Mouse (Mus musculus) forebrain, postnatal 0 days (tissue): ENCODE measurements around the gene Zfp61. TPM values are rescaled to one million over a fixed set of nuclear protein-coding genes. Genes with fewer than 3 reads are reported as not detected.
A peak's percentile ranks its signal among the peaks of the same experiment; 100 is the strongest.

Source experiments
- ATAC-seq: fragments of 200-750 bp; cut with Nextera tagmentation; 2 replicates; pipeline ENCODE4 v1.8.0; 2017; ENCODE audit warnings: mild to moderate bottlenecking, moderate library complexity
- DNase-seq: peaks from one replicate; pipeline ENCODE4 v3.0.0-alpha.2; 2015
- H3K27ac ChIP-seq: fragments of 300-500 bp; sonication (generic); 2 replicates; pipeline ENCODE4 v1.5.1; 2014; ENCODE audit warnings: low read depth, mild to moderate bottlenecking, antibody characterized with exemption, low read length, moderate library complexity, mixed read lengths
- H3K27me3 ChIP-seq: fragments of 300-500 bp; sonication (generic); 2 replicates; pipeline ENCODE4 v1.6.1; 2014; ENCODE audit warnings: mild to moderate bottlenecking, low read length, mixed read lengths; ENCODE audit not compliant: insufficient read depth
- H3K36me3 ChIP-seq: fragments of 300-500 bp; sonication (generic); 2 replicates; pipeline ENCODE4 v1.6.1; 2014; ENCODE audit warnings: mild to moderate bottlenecking, moderate library complexity; ENCODE audit not compliant: insufficient read depth
- H3K4me1 ChIP-seq: fragments of 300-500 bp; sonication (generic); 2 replicates; pipeline ENCODE4 v1.6.1; 2014; ENCODE audit warnings: antibody characterized with exemption; ENCODE audit not compliant: insufficient read depth
- H3K4me2 ChIP-seq: fragments of 300-500 bp; sonication (generic); 2 replicates; pipeline ENCODE4 v1.6.1; 2014; ENCODE audit warnings: low read depth, mild to moderate bottlenecking, moderate library complexity
- H3K4me3 ChIP-seq: fragments of 300-500 bp; sonication (generic); 2 replicates; pipeline ENCODE4 v1.5.1; 2014; ENCODE audit warnings: low read depth, low read length, mixed read lengths
- H3K9ac ChIP-seq: fragments of 300-500 bp; sonication (generic); 2 replicates; pipeline ENCODE4 v1.6.1; 2014; ENCODE audit warnings: mild to moderate bottlenecking
- H3K9me3 ChIP-seq: fragments of 300-500 bp; sonication (generic); 2 replicates; pipeline ENCODE4 v1.6.1; 2016; ENCODE audit warnings: low read length
- CTCF ChIP-seq: sonication (generic); IDR thresholded peaks from 2 replicates; pipeline ENCODE4 v1.5.1; 2016; ENCODE audit warnings: antibody characterized with exemption, control low read depth, low read depth
- WGBS: fragments of 180-500 bp; shearing (Covaris S2); extraction: QIAGEN DNeasy Blood & Tissue Kit; methylation state at CpG from one replicate; pipeline ENCODE4 v1.1.7; 2014; 5-methylcytosine and 5-hydroxymethylcytosine counted together
- polyA plus RNA-seq: library from polyadenylated mRNA; unstranded; fragments of >200 nt; fragmentation: Nextera tagmentation; extraction: Ambion mirVana; gene quantifications from 2 replicates; pipeline ENCODE4 v1.2.1, GENCODE M21; 2015
- total RNA-seq: library from RNA; depleted of rRNA; stranded (reverse); fragments of >200 nt; gene quantifications from 2 replicates; pipeline ENCODE4 v1.2.3, GENCODE M21; 2014

Zfp61 gene
- total and polyA plus RNA-seq, 2 experiments from 2014 or later: 30.8 to 32.9 TPM

DNA sequence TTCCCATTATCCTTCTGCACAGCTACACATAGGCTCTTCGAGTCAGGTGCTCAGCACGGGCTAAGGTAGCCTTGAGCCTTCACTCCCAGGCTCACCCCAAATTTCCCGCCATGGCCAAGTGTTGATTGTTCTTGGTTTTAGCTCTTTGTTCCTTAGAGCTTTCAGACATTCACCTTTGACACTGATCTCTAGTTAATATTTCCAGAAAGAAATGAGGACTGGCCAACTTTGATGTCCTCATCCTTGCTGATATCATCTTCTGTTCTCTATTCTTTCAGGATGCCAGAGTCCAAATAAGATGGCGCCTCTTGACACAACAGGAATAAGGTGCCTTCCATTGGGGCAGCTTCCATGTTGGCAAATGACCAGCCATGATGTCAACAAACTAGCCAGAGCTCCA is 26.6 kb downstream of the Zfp61 start:
- Histone ChIP-seq H3K27ac (no peak overlapping the region), H3K4me3 (no peak overlapping the region), H3K36me3 (peaks cover 23% of the 10 kb centered on the region; the same call in 1 of the 2 replicates), H3K4me2 (no peak overlapping the region), H3K9me3 (no peaks in the 10 kb centered on the region), H3K4me1 (peaks cover 4% of the 10 kb centered on the region; the same call in 1 of the 2 replicates), H3K9ac (no peak overlapping the region), H3K27me3 (no peaks in the 10 kb centered on the region)
- no peak for TF ChIP-seq CTCF
- no peak for ATAC-seq
- 95% methylated on average over 4 of the region's 4 CpGs for WGBS
- DNase-seq: no peak

DNA sequence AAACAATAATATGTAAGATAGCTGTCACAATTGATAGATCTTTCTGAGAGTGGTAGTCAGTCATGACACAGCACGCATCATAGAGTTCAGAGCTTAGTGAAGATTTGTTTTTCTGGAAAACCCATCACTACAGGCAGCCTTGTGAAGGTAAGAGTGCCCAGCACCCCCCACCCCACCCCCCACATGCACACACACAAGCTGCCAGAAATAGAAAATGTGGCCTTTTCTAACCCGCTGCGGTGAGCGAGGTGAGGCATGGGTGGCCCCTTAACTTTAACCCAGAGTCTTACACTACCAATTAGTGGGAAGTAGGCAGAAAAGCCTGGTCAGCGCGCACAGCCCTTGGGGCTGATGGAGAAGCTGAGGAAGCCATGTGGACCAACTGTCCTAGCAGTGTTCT is 29.8 kb downstream of the Zfp61 start:
- 94% methylated on average over 6 of the region's 6 CpGs for WGBS
- ATAC-seq (no peak), DNase-seq (no peak)
- Histone ChIP-seq H3K4me1 (peaks cover 4% of the 10 kb centered on the region; the same call in 1 of the 2 replicates), H3K27me3 (no peaks in the 10 kb centered on the region), H3K27ac (no peak overlapping the region), H3K4me3 (no peak overlapping the region), H3K9ac (no peak overlapping the region), H3K4me2 (no peak overlapping the region), H3K9me3 (no peaks in the 10 kb centered on the region), H3K36me3 (peaks cover 19% of the 10 kb centered on the region; the same call in 1 of the 2 replicates)
- TF ChIP-seq CTCF: no peak

DNA sequence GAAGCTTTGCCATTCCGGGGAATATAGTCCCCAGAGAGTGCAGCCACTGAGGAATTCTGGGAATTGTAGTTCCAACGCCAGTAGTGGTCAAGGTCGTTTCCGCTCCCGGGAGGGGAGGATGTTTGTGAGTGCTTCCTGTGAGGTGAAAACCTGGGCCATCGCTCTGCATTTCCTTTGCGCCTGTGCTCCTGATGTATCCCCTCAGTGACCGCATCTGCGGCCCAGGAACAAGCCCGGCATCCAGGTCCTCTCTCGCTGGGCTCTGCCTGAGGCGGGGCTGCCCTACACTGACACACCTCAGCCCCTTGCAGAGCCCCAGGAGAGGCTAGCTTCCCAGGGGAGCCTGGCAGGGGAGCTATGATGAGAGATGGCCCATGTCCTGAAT is 30.8 kb downstream of the Zfp61 start, which contains the start of gene Zfp93:
Gene Zfp93, plus strand, starts transcription at position 133 of the 385 bp plus-strand sequence.
- Histone ChIP-seq H3K4me3 (peak within 1 kb of the TSS; percentile 48), H3K9ac (peak within 1 kb of the TSS; percentile 60), H3K27me3 (no peaks in the 10 kb centered on the region), H3K4me2 (peak within 1 kb of the TSS; percentile 78), H3K36me3 (peaks cover 16% of the 10 kb centered on the region; the same call in 1 of the 2 replicates), H3K27ac (0 out of 2 replicates have a peak within 1 kb of the TSS, but pooled peaks have one; percentile 24), H3K4me1 (peaks cover 4% of the 10 kb centered on the region; the same call in 1 of the 2 replicates), H3K9me3 (no peaks in the 10 kb centered on the region)
- DNase-seq (peak; percentile 88), ATAC-seq (peak; percentile 97)
- no peak for TF ChIP-seq CTCF
- WGBS: 2% methylated on average over 12 of the region's 12 CpGs

DNA sequence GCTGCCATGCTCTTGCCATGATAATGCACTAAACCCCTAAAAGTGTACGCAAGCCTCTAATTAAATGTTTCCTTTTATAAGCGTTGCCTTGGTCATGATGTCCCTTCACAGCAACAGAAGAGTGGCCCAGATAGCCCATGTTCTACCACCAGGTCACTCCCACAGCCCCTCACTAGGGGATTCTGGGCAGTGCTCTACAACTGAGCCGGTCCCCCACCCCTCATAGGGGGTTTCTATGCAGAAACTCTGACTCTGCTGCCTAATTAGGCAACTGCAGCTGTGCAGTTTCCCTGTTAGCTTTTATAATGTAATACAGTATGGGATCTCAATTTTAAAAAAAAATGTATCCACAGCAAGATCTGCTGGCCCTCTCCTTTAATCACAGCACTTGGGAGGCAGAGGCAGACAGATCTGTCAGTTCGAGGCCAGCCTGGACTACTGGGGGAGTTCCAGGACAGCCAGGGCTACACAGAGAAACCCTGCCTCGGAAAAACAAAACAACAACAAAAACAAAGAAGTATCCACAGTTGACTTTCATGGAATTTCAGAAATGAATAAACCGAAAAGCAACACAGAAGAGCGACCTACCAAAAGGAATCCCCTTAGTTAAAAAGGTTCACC is 31.3 kb downstream of the Zfp61 start:
- 35% methylated on average over 7 of the region's 7 CpGs for WGBS
- no peaks in the 10 kb centered on the region for H3K9me3 ChIP-seq
- peak overlapping the region; percentile 78 for H3K4me2 ChIP-seq
- peak; percentile 42 for ATAC-seq
- peaks cover 4% of the 10 kb centered on the region; the same call in 1 of the 2 replicates for H3K4me1 ChIP-seq
- peak overlapping the region; percentile 48 for H3K4me3 ChIP-seq
- TF ChIP-seq CTCF: no peak
- H3K27ac ChIP-seq: no peak overlapping the region
- DNase-seq: no peak
- peaks cover 11% of the 10 kb centered on the region; the same call in 1 of the 2 replicates for H3K36me3 ChIP-seq
- H3K9ac ChIP-seq: peak overlapping the region; percentile 60
- H3K27me3 ChIP-seq: no peaks in the 10 kb centered on the region

DNA sequence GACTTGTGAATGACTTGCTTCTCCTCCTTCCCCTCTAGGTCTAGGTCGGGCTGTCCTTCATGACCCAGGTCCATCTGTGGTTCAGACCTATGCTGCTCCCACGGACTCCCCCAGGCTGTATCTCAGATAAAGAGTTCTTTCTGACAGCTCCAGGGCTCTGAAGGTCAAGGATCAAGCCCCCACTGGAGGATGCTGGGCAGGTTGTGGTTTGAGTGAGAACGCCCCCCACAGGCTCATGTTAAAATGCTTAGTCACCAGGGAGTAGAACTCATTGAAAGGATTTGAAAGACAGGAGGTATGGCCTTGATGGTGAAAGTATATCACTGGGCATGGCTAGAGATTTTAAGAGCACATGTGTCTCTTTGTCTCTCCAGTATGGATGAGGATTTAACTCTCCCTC is 31.8 kb downstream of the Zfp61 start:
- ATAC-seq: no peak
- Histone ChIP-seq H3K4me1 (peaks cover 4% of the 10 kb centered on the region; the same call in 1 of the 2 replicates), H3K4me2 (no peak overlapping the region), H3K36me3 (peaks cover 6% of the 10 kb centered on the region; the same call in 1 of the 2 replicates), H3K9ac (no peak overlapping the region), H3K27me3 (no peaks in the 10 kb centered on the region), H3K27ac (no peak overlapping the region), H3K4me3 (no peak overlapping the region), H3K9me3 (no peaks in the 10 kb centered on the region)
- WGBS: 82% methylated on average over 3 of the region's 3 CpGs
- TF ChIP-seq CTCF: no peak
- DNase-seq: no peak

DNA sequence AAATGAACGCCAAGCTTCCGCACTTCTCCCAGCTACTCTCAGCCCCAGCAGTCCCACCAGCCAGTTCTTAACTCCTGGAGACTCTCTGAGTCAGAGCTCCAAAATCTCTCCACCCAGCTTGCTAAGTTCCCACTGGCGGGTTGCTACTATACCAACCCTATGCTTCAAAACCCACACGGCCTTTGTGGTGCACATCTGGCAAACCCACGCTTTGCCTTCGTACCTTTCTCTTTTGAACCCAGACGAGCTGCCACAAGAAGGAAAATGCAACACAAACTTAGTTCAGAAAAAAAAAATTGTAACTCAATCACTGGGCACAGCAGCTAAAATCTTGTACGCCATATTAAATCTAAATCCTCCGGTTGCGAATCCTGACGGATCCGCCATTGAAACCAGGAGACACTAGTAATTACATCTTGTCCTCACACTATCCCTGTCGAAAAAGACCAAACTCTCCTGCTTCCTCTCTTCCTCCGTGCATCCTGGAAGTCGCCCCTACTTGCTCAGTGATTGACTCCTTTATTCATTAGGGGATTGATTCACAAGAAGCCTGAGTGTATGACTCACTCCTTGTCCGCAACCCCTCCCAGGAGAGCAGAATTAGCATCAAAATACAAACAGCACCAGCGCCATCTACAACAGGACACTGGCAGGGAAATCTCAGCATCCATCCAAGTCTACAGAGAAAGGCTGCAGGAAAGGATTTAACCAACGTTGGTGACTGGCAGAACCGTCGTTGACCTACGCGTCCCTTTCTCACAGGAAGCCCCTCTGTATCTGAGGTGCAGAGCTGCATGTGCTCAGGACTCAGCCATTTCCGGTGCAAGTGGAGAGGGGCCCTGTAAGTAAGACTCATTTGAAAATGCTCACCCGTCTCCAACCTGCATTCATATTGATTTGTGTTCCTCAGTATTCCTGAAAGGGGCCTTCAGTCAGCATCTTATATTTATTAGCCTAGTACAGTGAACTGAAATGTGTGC is 32.6 kb downstream of the Zfp61 start:
- DNase-seq (no peak), ATAC-seq (no peak)
- no peak for TF ChIP-seq CTCF
- 60% methylated on average over 24 of the region's 24 CpGs for WGBS
- Histone ChIP-seq H3K27me3 (no peaks in the 10 kb centered on the region), H3K9me3 (no peaks in the 10 kb centered on the region), H3K36me3 (no peaks in the 10 kb centered on the region), H3K4me3 (no peak overlapping the region), H3K4me2 (no peak overlapping the region), H3K27ac (no peak overlapping the region), H3K4me1 (peaks cover 4% of the 10 kb centered on the region; the same call in 1 of the 2 replicates), H3K9ac (no peak overlapping the region)
